Mouse (Mus musculus): ENCODE results near the gene Armc2. TPM values are rescaled to one million over a fixed set of nuclear protein-coding genes. Genes with fewer than 3 reads are reported as not detected.

Gene Armc2
- total and polyA plus RNA-seq, 3 experiments, result 0.08 to 0.13 TPM; not detected in 1

DNA sequence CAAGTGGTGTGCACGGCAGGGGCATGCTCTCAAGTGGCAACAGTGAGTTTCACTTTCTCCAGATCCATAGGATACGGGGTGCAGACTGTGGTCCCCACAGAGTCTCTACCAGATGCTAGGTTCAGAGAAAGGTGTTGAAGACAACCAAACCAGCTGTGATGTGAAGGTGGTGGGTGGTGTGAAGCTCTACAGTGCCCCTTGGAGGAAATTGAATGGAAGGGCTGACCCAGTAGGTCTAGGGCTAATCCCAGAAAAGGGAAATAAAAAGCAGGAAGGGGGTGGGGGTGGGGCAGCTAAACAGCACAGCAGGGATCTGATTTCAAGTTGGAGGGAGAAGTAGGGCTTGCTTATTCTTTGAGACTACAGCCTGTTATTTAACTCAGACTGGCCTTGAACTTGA lies 58.4 kb downstream of the Armc2 start:
- no peaks in the 10 kb centered on the region for H3K36me3 ChIP-seq (ENCODE audit: control insufficient read depth in 1 of 2, insufficient read depth in 2 of 2, low read length in 2 of 2)

DNA sequence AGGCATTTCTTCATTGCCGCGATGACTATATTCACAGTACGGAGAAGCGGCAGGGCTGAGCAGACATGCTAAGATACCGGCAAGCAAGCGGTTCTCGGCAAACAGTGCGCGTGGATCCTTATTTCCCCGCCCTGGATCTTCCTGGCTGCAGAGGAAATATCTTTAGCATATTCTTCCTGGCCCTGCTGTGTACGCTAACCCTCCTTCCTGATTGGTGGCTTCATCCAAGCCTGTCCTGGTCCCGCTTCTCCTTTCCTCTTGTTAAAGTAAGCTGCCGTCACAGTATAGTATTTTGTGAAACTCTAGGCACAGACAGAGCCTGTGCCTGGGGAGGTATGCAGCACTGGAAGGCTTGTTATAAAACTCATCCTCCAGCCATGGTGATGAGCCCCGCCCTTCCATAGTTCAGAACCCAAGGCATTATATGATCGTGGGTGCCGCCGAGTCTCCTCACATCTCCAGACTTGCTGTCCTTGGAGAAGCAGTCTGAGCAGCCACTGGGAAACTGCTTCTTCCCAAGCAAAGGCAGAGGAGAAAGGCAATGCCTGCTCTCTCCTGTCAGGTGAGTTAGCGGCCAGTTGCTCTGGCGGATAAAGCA lies 59.5 kb downstream of the Armc2 start:
- no peak overlapping the region for H3K9ac ChIP-seq (ENCODE audit: control insufficient read depth, low read depth, low read length, poor library complexity, severe bottlenecking)
- DNase-seq (ENCODE audit: low read depth, low spot score), result no peak
- no peak overlapping the region for H3K4me3 ChIP-seq (ENCODE audit: control insufficient read depth in 1 of 2, insufficient read depth in 1 of 2, low read depth in 2 of 2, low read length in 2 of 2)
- no peak for TF ChIP-seq UBTF (IDR thresholded peaks at IDR 0.05; ENCODE audit: borderline replicate concordance, insufficient read depth, low read depth, low read length)
- no peak for TF ChIP-seq MEF2A (IDR thresholded peaks at IDR 0.05; ENCODE audit: extremely low read depth, insufficient replicate concordance, low read depth, low read length, poor library complexity, severe bottlenecking)
- H3K79me2 ChIP-seq (ENCODE audit: control insufficient read depth, insufficient read depth, low read length, poor library complexity), result no peaks in the 10 kb centered on the region
- H3K36me3 ChIP-seq (ENCODE audit: control insufficient read depth in 1 of 2, insufficient read depth in 2 of 2, low read length in 2 of 2), result 0 out of 4 replicates have a peak, but pooled peaks cover 0 to 1% of the 10 kb centered on the region in 2 experiments
- H3K9me3 ChIP-seq (replicated peaks; ENCODE audit: insufficient read depth, low read length), result no peaks in the 10 kb centered on the region
- H3K27me3 ChIP-seq (ENCODE audit: control insufficient read depth in 1 of 2, insufficient read depth in 2 of 2, low read length in 2 of 2), result no peaks in the 10 kb centered on the region
- peaks cover 1 to 4% of the 10 kb centered on the region in 2 experiments; a peak in 3 of 4 replicates for H3K4me1 ChIP-seq (ENCODE audit: control insufficient read depth in 1 of 2, insufficient read depth in 2 of 2, low read length in 2 of 2)
- H3K27ac ChIP-seq (ENCODE audit: control insufficient read depth, low read depth, low read length), result no peak overlapping the region

More for the DNA sequence above, 58.4 kb downstream of the Armc2 start:
- Histone ChIP-seq H3K4me1 (ENCODE audit: control insufficient read depth in 1 of 2, insufficient read depth in 2 of 2, low read length in 2 of 2) (no peaks in the 10 kb centered on the region), H3K79me2 (ENCODE audit: control insufficient read depth, insufficient read depth, low read length, poor library complexity) (no peaks in the 10 kb centered on the region), H3K9ac (ENCODE audit: control insufficient read depth, low read depth, low read length, poor library complexity, severe bottlenecking) (no peak overlapping the region), H3K9me3 (replicated peaks; ENCODE audit: insufficient read depth, low read length) (no peaks in the 10 kb centered on the region), H3K4me3 (ENCODE audit: control insufficient read depth in 1 of 2, insufficient read depth in 1 of 2, low read depth in 2 of 2, low read length in 2 of 2) (no peak overlapping the region), H3K27me3 (ENCODE audit: control insufficient read depth in 1 of 2, insufficient read depth in 2 of 2, low read length in 2 of 2) (no peaks in the 10 kb centered on the region), H3K27ac (ENCODE audit: control insufficient read depth, low read depth, low read length) (no peak overlapping the region)
- no peak for TF ChIP-seq ELF1 (IDR thresholded peaks at IDR 0.05; ENCODE audit: low read depth, low read length)
- peak; percentile 0 for TF ChIP-seq RAD21 (IDR thresholded peaks at IDR 0.05; ENCODE audit: low read depth, low read length)
- DNase-seq (ENCODE audit: low read depth, low spot score), result no peak

GRCm38 (mm10) chr10:41957421-41958225 lies 60.6 kb downstream of the Armc2 start:
- Histone ChIP-seq H3K9me3 (replicated peaks; ENCODE audit: insufficient read depth, low read length) (no peaks in the 10 kb centered on the region), H3K27me3 (ENCODE audit: control insufficient read depth in 1 of 2, insufficient read depth in 2 of 2, low read length in 2 of 2) (no peaks in the 10 kb centered on the region), H3K4me1 (ENCODE audit: control insufficient read depth in 1 of 2, insufficient read depth in 2 of 2, low read length in 2 of 2) (peaks cover 4 to 7% of the 10 kb centered on the region in 2 experiments), H3K79me2 (ENCODE audit: control insufficient read depth, insufficient read depth, low read length, poor library complexity) (no peaks in the 10 kb centered on the region), H3K27ac (ENCODE audit: control insufficient read depth, low read depth, low read length) (no peak overlapping the region), H3K9ac (ENCODE audit: control insufficient read depth, low read depth, low read length, poor library complexity, severe bottlenecking) (no peak overlapping the region), H3K36me3 (ENCODE audit: control insufficient read depth in 1 of 2, insufficient read depth in 2 of 2, low read length in 2 of 2) (0 out of 4 replicates have a peak, but pooled peaks cover 0 to 2% of the 10 kb centered on the region in 2 experiments), H3K4me3 (ENCODE audit: control insufficient read depth in 1 of 2, insufficient read depth in 1 of 2, low read depth in 2 of 2, low read length in 2 of 2) (no peak overlapping the region)
- TF ChIP-seq TAL1 (IDR thresholded peaks at IDR 0.05; ENCODE audit: low read length) (no peak), TCF12 (IDR thresholded peaks at IDR 0.05; ENCODE audit: low read depth, low read length) (no peak), ZKSCAN1 (IDR thresholded peaks at IDR 0.05; ENCODE audit: low read depth, low read length) (no peak), MXI1 (IDR thresholded peaks at IDR 0.05; ENCODE audit: low read depth, low read length) (no peak), ZC3H11A (IDR thresholded peaks at IDR 0.05; ENCODE audit: low read depth, low read length) (no peak), BHLHE40 (IDR thresholded peaks at IDR 0.05; ENCODE audit: borderline replicate concordance, low read depth, low read length) (no peak), ZMIZ1 (IDR thresholded peaks at IDR 0.05; ENCODE audit: low read depth, low read length) (no peak), UBTF (IDR thresholded peaks at IDR 0.05; ENCODE audit: borderline replicate concordance, insufficient read depth, low read depth, low read length) (no peak), USF1 (IDR thresholded peaks at IDR 0.05; ENCODE audit: low read depth, low read length) (no peak), TBP (IDR thresholded peaks at IDR 0.05; ENCODE audit: low read depth, low read length) (no peak), JUND (IDR thresholded peaks at IDR 0.05; ENCODE audit: low read depth, low read length) (no peak), POLR2AphosphoS2 (IDR thresholded peaks at IDR 0.05; ENCODE audit: low read length) (no peak), USF2 (IDR thresholded peaks at IDR 0.05; ENCODE audit: borderline replicate concordance in 1 of 2, insufficient read depth in 1 of 2, low read depth in 1 of 2, low read length in 2 of 2) (no peak), SIN3A (IDR thresholded peaks at IDR 0.05; ENCODE audit: low read length) (no peak), GABPA (IDR thresholded peaks at IDR 0.05; ENCODE audit: low read depth, low read length) (no peak), MEF2A (IDR thresholded peaks at IDR 0.05; ENCODE audit: extremely low read depth, insufficient replicate concordance, low read depth, low read length, poor library complexity, severe bottlenecking) (no peak), MYB (IDR thresholded peaks at IDR 0.05; ENCODE audit: low read depth, low read length) (no peak), RAD21 (IDR thresholded peaks at IDR 0.05; ENCODE audit: low read depth, low read length) (no peak)
- DNase-seq (ENCODE audit: low read depth, low spot score), result no peak

Measured in MEL (cell line).